ENCODE assay signal across 8 mouse cellular contexts in genomic region chr9:107984754-107985055, GRCm38 (mm10). TPM values are rescaled to one million over a fixed set of nuclear protein-coding genes. Genes with fewer than 3 reads are reported as not detected.
DNase-seq lines count a peak whose midpoint lies in the region; ATAC-seq and TF ChIP-seq lines count a peak whose summit lies in the region.

No protein-coding gene starts in this region.

- no peak for DNase-seq in kidney, postnatal 0 days (ENCODE audit: low spot score)
- DNase-seq in kidney, postnatal 10 days, result no peak
- DNase-seq in intestine, embryonic 14.5 days (ENCODE audit: low spot score), result no peak
- no peak for DNase-seq in cerebellum, postnatal 25 days
- DNase-seq in natural killer cell, adult 2 months (ENCODE audit: low spot score in 2 of 2), result no peak

- no peak for ATAC-seq in kidney, postnatal 0 days (replicated peaks; ENCODE audit: low FRiP score, low read depth)
- no peak for ATAC-seq in embryonic facial prominence, embryonic 15.5 days (ENCODE audit: insufficient number of reproducible peaks, low FRiP score, low TSS enrichment, low read depth)
- no peak for ATAC-seq in intestine, embryonic 14.5 days (replicated peaks; ENCODE audit: low FRiP score, low TSS enrichment, low read depth)
- ATAC-seq in activated CD4-positive, CD25-positive, alpha-beta regulatory T cell, adult 4 months, result no peak

- H3K79me2 ChIP-seq in myocyte (ENCODE audit: control insufficient read depth, insufficient read depth), result no peaks in the 10 kb centered on the region

- H3K27me3 ChIP-seq in kidney, postnatal 0 days (ENCODE audit: insufficient read depth, low read length), result no peaks in the 10 kb centered on the region
- H3K27me3 ChIP-seq in embryonic facial prominence, embryonic 15.5 days, result no peaks in the 10 kb centered on the region
- H3K27me3 ChIP-seq in intestine, embryonic 14.5 days (replicated peaks; ENCODE audit: control insufficient read depth, insufficient read depth, low read length), result no peaks in the 10 kb centered on the region
- H3K27me3 ChIP-seq in myocyte (ENCODE audit: control insufficient read depth, insufficient read depth, insufficient read length), result no peaks in the 10 kb centered on the region

- H3ac ChIP-seq in myocyte (ENCODE audit: control insufficient read depth, insufficient read length), result no peak overlapping the region

- WGBS in kidney, postnatal 0 days, result 32% methylated on average over 9 of the region's 9 CpGs
- 18% methylated on average over 9 of the region's 9 CpGs for WGBS in embryonic facial prominence, embryonic 15.5 days
- WGBS in intestine, embryonic 14.5 days, result 38% methylated on average over 9 of the region's 9 CpGs

- H3K27ac ChIP-seq in kidney, postnatal 0 days, result peak overlapping the region; percentile 98
- peak overlapping the region; percentile 98 for H3K27ac ChIP-seq in embryonic facial prominence, embryonic 15.5 days (replicated peaks)
- peak overlapping the region; percentile 100 for H3K27ac ChIP-seq in intestine, embryonic 14.5 days (ENCODE audit: low read depth)

- peak overlapping the region; percentile 67 for H3K9ac ChIP-seq in kidney, postnatal 0 days (ENCODE audit: low read depth, low read length)
- peak overlapping the region; percentile 61 for H3K9ac ChIP-seq in embryonic facial prominence, embryonic 15.5 days
- peak overlapping the region; percentile 74 for H3K9ac ChIP-seq in intestine, embryonic 14.5 days (ENCODE audit: low read length)

- TF ChIP-seq POLR2A in myocyte (IDR thresholded peaks at IDR 0.05; ENCODE audit: insufficient read length, low read depth), result no peak

- H3K4me1 ChIP-seq in kidney, postnatal 0 days (replicated peaks; ENCODE audit: insufficient read depth, low read length), result peaks cover 22% of the 10 kb centered on the region
- peaks cover 63% of the 10 kb centered on the region for H3K4me1 ChIP-seq in embryonic facial prominence, embryonic 15.5 days
- peaks cover 30% of the 10 kb centered on the region for H3K4me1 ChIP-seq in intestine, embryonic 14.5 days (replicated peaks; ENCODE audit: control insufficient read depth, insufficient read depth, low read length)

- no peaks in the 10 kb centered on the region for H3K36me3 ChIP-seq in kidney, postnatal 0 days (ENCODE audit: insufficient read depth, low read length)
- no peaks in the 10 kb centered on the region for H3K36me3 ChIP-seq in embryonic facial prominence, embryonic 15.5 days
- H3K36me3 ChIP-seq in intestine, embryonic 14.5 days (ENCODE audit: control insufficient read depth, insufficient read depth, low read length), result 0 out of 2 replicates have a peak, but pooled peaks cover 5% of the 10 kb centered on the region
- H3K36me3 ChIP-seq in myocyte (ENCODE audit: control insufficient read depth, insufficient read depth), result no peaks in the 10 kb centered on the region

- H3K4me2 ChIP-seq in kidney, postnatal 0 days (ENCODE audit: low read length), result peak overlapping the region; percentile 82
- peak overlapping the region; percentile 80 for H3K4me2 ChIP-seq in embryonic facial prominence, embryonic 15.5 days (replicated peaks)
- H3K4me2 ChIP-seq in intestine, embryonic 14.5 days (ENCODE audit: low read length), result peak overlapping the region; percentile 65
- H3K4me2 ChIP-seq in myocyte (ENCODE audit: low read depth), result peak overlapping the region; percentile 83

- peak overlapping the region; percentile 67 for H3K4me3 ChIP-seq in kidney, postnatal 0 days (replicated peaks; ENCODE audit: low read depth, low read length)
- peak overlapping the region; percentile 84 for H3K4me3 ChIP-seq in embryonic facial prominence, embryonic 15.5 days (replicated peaks)
- peak overlapping the region; percentile 80 for H3K4me3 ChIP-seq in intestine, embryonic 14.5 days (ENCODE audit: low read depth, low read length)
- H3K4me3 ChIP-seq in myocyte, result peak overlapping the region; percentile 26

- no peak for TF ChIP-seq CTCF in kidney, postnatal 0 days (IDR thresholded peaks at IDR 0.05; ENCODE audit: low read depth)

- H3K9me3 ChIP-seq in kidney, postnatal 0 days (replicated peaks; ENCODE audit: low read length), result no peaks in the 10 kb centered on the region
- H3K9me3 ChIP-seq in embryonic facial prominence, embryonic 15.5 days (replicated peaks), result no peaks in the 10 kb centered on the region
- H3K9me3 ChIP-seq in intestine, embryonic 14.5 days (ENCODE audit: control insufficient read depth, low read length), result no peaks in the 10 kb centered on the region

TF ChIP-seq in myocyte, 11 proteins besides CTCF, POLR2A, EP300 and RAD21:
- no peak for TF ChIP-seq REST (IDR thresholded peaks at IDR 0.05; ENCODE audit: insufficient read depth, insufficient read length)
- no peak for TF ChIP-seq USF1 (IDR thresholded peaks at IDR 0.05; ENCODE audit: low read depth)
- TF ChIP-seq POLR2AphosphoS2 (IDR thresholded peaks at IDR 0.05; ENCODE audit: insufficient read length, low read depth), result no peak
- TF ChIP-seq TCF12 (IDR thresholded peaks at IDR 0.05; ENCODE audit: insufficient read depth, poor library complexity, severe bottlenecking), result no peak
- TF ChIP-seq TCF3 (IDR thresholded peaks at IDR 0.05; ENCODE audit: insufficient read length, low read depth), result no peak
TF ChIP-seq in myocyte: peak in this region for 0.

RNA-seq across cellular contexts. Expression of gene Inka1, which starts 1.0 kb away (rescaled TPM):
- polyA plus RNA-seq in kidney, postnatal 0 days (2015; fragmentation: Nextera tagmentation; extraction: Ambion mirVana), result 63.8 and 66.8 TPM in 2 replicates
- 90.4 and 97.1 TPM in 2 replicates for polyA plus RNA-seq in embryonic facial prominence, embryonic 15.5 days (2015; fragmentation: Nextera tagmentation; extraction: Ambion mirVana)
- 58.7 and 62.4 TPM in 2 replicates for polyA plus RNA-seq in intestine, embryonic 14.5 days (2014; fragmentation: Nextera tagmentation; extraction: Ambion mirVana)
- 1.1 TPM for polyA plus RNA-seq in myocyte (2012; fragmentation: generic; extraction: Trizol)
- polyA plus RNA-seq in activated CD4-positive, CD25-positive, alpha-beta regulatory T cell, adult 4 months (2017; shearing (Covaris generic)), result under 1 TPM; 0.33 to 0.51 TPM

RNA-seq across cellular contexts. Expression of gene Gm20661, which starts 1.8 kb away (rescaled TPM):
- polyA plus RNA-seq in kidney, postnatal 0 days (2015; fragmentation: Nextera tagmentation; extraction: Ambion mirVana), result 1.3 and 2.0 TPM in 2 replicates
- polyA plus RNA-seq in embryonic facial prominence, embryonic 15.5 days (2015; fragmentation: Nextera tagmentation; extraction: Ambion mirVana), result 6.4 and 6.9 TPM in 2 replicates
- polyA plus RNA-seq in intestine, embryonic 14.5 days (2014; fragmentation: Nextera tagmentation; extraction: Ambion mirVana), result 8.7 and 11.4 TPM in 2 replicates
- not detected for polyA plus RNA-seq in myocyte (2012; fragmentation: generic; extraction: Trizol)
- polyA plus RNA-seq in activated CD4-positive, CD25-positive, alpha-beta regulatory T cell, adult 4 months (2017; shearing (Covaris generic)), result not detected

RNA-seq across cellular contexts. Expression of gene Cdhr4, which starts 7.6 kb away (rescaled TPM):
- 2.9 and 4.0 TPM in 2 replicates for polyA plus RNA-seq in kidney, postnatal 0 days (2015; fragmentation: Nextera tagmentation; extraction: Ambion mirVana)
- 9.5 and 12.7 TPM in 2 replicates for polyA plus RNA-seq in embryonic facial prominence, embryonic 15.5 days (2015; fragmentation: Nextera tagmentation; extraction: Ambion mirVana)
- polyA plus RNA-seq in intestine, embryonic 14.5 days (2014; fragmentation: Nextera tagmentation; extraction: Ambion mirVana), result 15.7 and 27.3 TPM in 2 replicates
- not detected for polyA plus RNA-seq in myocyte (2012; fragmentation: generic; extraction: Trizol)
- polyA plus RNA-seq in activated CD4-positive, CD25-positive, alpha-beta regulatory T cell, adult 4 months (2017; shearing (Covaris generic)), result 1 to 10 TPM in 1 of 2 experiments, under 1 TPM in 1; 0.93 to 2.5 TPM

RNA-seq across cellular contexts. Expression of gene Uba7, which starts 9.4 kb away (rescaled TPM):
- polyA plus RNA-seq in kidney, postnatal 0 days (2015; fragmentation: Nextera tagmentation; extraction: Ambion mirVana), result 33.2 and 41.6 TPM in 2 replicates
- 22.4 and 28.0 TPM in 2 replicates for polyA plus RNA-seq in embryonic facial prominence, embryonic 15.5 days (2015; fragmentation: Nextera tagmentation; extraction: Ambion mirVana)
- 48.0 and 51.1 TPM in 2 replicates for polyA plus RNA-seq in intestine, embryonic 14.5 days (2014; fragmentation: Nextera tagmentation; extraction: Ambion mirVana)
- 1.2 TPM for polyA plus RNA-seq in myocyte (2012; fragmentation: generic; extraction: Trizol)
- polyA plus RNA-seq in activated CD4-positive, CD25-positive, alpha-beta regulatory T cell, adult 4 months (2017; shearing (Covaris generic)), result 100 to 1,000 TPM; 132 to 138 TPM

RNA-seq across cellular contexts. Expression of gene Gm20662, which starts 11.4 kb away (rescaled TPM):
- polyA plus RNA-seq in kidney, postnatal 0 days (2015; fragmentation: Nextera tagmentation; extraction: Ambion mirVana), result 0.25 and 0.27 TPM in 2 replicates
- polyA plus RNA-seq in embryonic facial prominence, embryonic 15.5 days (2015; fragmentation: Nextera tagmentation; extraction: Ambion mirVana), result 0.52 and 0.64 TPM in 2 replicates
- polyA plus RNA-seq in intestine, embryonic 14.5 days (2014; fragmentation: Nextera tagmentation; extraction: Ambion mirVana), result 0.42 and 0.90 TPM in 2 replicates
- 0.82 TPM for polyA plus RNA-seq in myocyte (2012; fragmentation: generic; extraction: Trizol)
- polyA plus RNA-seq in activated CD4-positive, CD25-positive, alpha-beta regulatory T cell, adult 4 months (2017; shearing (Covaris generic)), result not detected

Comparison
In these comparisons a context has a peak if more than half of its experiments do, and no peak if none do; other contexts are left out.
1. H3K4me3 ChIP-seq: peak in every context shown above with its lines; median percentile 84 in embryonic facial prominence, embryonic 15.5 days; 80 in intestine, embryonic 14.5 days; 67 in kidney, postnatal 0 days; 26 in myocyte.
2. RNA of gene Inka1, which starts 1.0 kb away (polyA plus RNA-seq): 90.4 to 97.1 TPM in embryonic facial prominence, embryonic 15.5 days, 63.8 to 66.8 TPM in kidney, postnatal 0 days and 58.7 to 62.4 TPM in intestine, embryonic 14.5 days; 1.1 TPM in myocyte (single experiment) and 0.33 to 0.51 TPM in activated CD4-positive, CD25-positive, alpha-beta regulatory T cell, adult 4 months; every median in the first group is over 10 times any median in the second.
3. Peak in every context shown above with its lines, with median percentiles within 50 percentile points of each other: H3K27ac ChIP-seq, H3K4me2 ChIP-seq and H3K9ac ChIP-seq.